Mouse (Mus musculus) myocyte (in vitro differentiated cells): ENCODE measurements around the gene Rcor2. TPM values are rescaled to one million over a fixed set of nuclear protein-coding genes. Genes with fewer than 3 reads are reported as not detected.

Experiments used
- H3K27me3 ChIP-seq: one replicate; pipeline ENCODE4 v1.6.1; 2011; ENCODE audit not compliant: control insufficient read depth, insufficient read depth, insufficient read length
- H3K36me3 ChIP-seq: one replicate; pipeline ENCODE4 v1.6.1; 2011; ENCODE audit not compliant: control insufficient read depth, insufficient read depth
- H3K4me2 ChIP-seq: one replicate; pipeline ENCODE4 v1.6.1; 2011; ENCODE audit warnings: low read depth, control low read depth
- H3K4me3 ChIP-seq: one replicate; pipeline ENCODE4 v1.5.1; 2011; ENCODE audit warnings: mild to moderate bottlenecking, control low read depth, moderate library complexity
- H3K79me2 ChIP-seq: one replicate; pipeline ENCODE4 v1.6.1; 2011; ENCODE audit not compliant: control insufficient read depth, insufficient read depth
- H3ac ChIP-seq: one replicate; pipeline ENCODE4 v1.6.1; 2011; ENCODE audit not compliant: control insufficient read depth, insufficient read length
- CEBPB ChIP-seq: IDR thresholded peaks from 2 replicates; pipeline ENCODE4 v1.6.1; 2011; ENCODE audit warnings: mild to moderate bottlenecking, moderate library complexity; ENCODE audit not compliant: poor library complexity, insufficient read depth, severe bottlenecking
- E2F4 ChIP-seq: IDR thresholded peaks from one replicate; pipeline ENCODE4 v1.6.1; 2011; ENCODE audit warnings: mild to moderate bottlenecking, control low read depth, moderate library complexity; ENCODE audit not compliant: insufficient read depth
- MAX ChIP-seq: IDR thresholded peaks from one replicate; pipeline ENCODE4 v1.6.1; 2011; ENCODE audit warnings: low read depth, mild to moderate bottlenecking, control low read depth
- MYOD1 ChIP-seq, 3 experiments: IDR thresholded peaks; one replicate each; pipeline ENCODE4 v1.6.1; 2011; ENCODE audit warnings: control low read depth in 2 of 3, low read depth in 2 of 3, mild to moderate bottlenecking in 2 of 3, moderate library complexity in 1 of 3; ENCODE audit not compliant: insufficient read length in 2 of 3, control insufficient read depth in 1 of 3
- MYOG ChIP-seq, 3 experiments: IDR thresholded peaks; one replicate each; pipeline ENCODE4 v1.6.1; 2011; ENCODE audit warnings: control low read depth in 2 of 3, low read depth in 2 of 3, mild to moderate bottlenecking in 2 of 3; ENCODE audit not compliant: insufficient read length in 2 of 3, control insufficient read depth in 1 of 3, insufficient read depth in 1 of 3
- POLR2A ChIP-seq: IDR thresholded peaks from one replicate; pipeline ENCODE4 v1.6.1; 2011; ENCODE audit warnings: low read depth, mild to moderate bottlenecking, control low read depth, moderate library complexity; ENCODE audit not compliant: insufficient read length
- POLR2AphosphoS2 ChIP-seq: IDR thresholded peaks from one replicate; pipeline ENCODE4 v1.6.1; 2011; ENCODE audit warnings: low read depth, control low read depth; ENCODE audit not compliant: insufficient read length
- REST ChIP-seq: IDR thresholded peaks from one replicate; pipeline ENCODE4 v1.6.1; 2011; ENCODE audit warnings: mild to moderate bottlenecking, control low read depth, moderate library complexity; ENCODE audit not compliant: insufficient read depth, insufficient read length
- SRF ChIP-seq: IDR thresholded peaks from one replicate; pipeline ENCODE4 v1.6.1; 2011; ENCODE audit warnings: low read depth; ENCODE audit not compliant: control insufficient read depth, insufficient read length
- TCF12 ChIP-seq: IDR thresholded peaks from one replicate; pipeline ENCODE4 v1.6.1; 2011; ENCODE audit warnings: mild to moderate bottlenecking, control low read depth; ENCODE audit not compliant: poor library complexity, insufficient read depth, severe bottlenecking
- TCF3 ChIP-seq: IDR thresholded peaks from one replicate; pipeline ENCODE4 v1.6.1; 2011; ENCODE audit warnings: low read depth, control low read depth; ENCODE audit not compliant: insufficient read length
- USF1 ChIP-seq: IDR thresholded peaks from one replicate; pipeline ENCODE4 v1.6.1; 2011; ENCODE audit warnings: low read depth, mild to moderate bottlenecking, control low read depth, moderate library complexity
- polyA plus RNA-seq: library from polyadenylated mRNA; unstranded; fragments of >200 nt; fragmentation: generic; extraction: Trizol; gene quantifications from one replicate; pipeline ENCODE4 v1.2.1, GENCODE M21; 2012; ENCODE audit warnings: missing spikeins

The Rcor2 gene
- polyA plus RNA-seq, 1 experiment: 34.1 TPM

DNA sequence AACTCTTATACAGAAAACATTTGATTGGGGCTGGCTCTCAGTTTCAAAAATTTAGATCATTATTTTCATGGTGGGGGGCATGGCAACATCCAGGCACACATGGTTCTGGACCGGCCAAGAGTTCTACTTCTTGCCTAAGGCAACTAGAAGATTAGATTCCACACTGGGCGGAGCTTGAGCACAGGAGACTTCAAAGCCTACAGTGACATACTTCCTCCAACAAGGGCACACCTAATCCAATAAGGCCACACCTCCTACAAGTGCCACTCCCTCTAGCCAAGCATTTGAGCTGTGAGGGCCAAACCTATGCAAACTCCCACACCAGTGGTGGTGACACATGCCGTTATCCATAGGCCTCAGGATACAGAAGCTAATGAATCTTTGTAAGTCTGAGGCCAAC, 21.1 kb upstream of the Rcor2 start:
- no peak overlapping the region for H3K4me2 ChIP-seq
- no peak for TF ChIP-seq POLR2AphosphoS2
- no peaks in the 10 kb centered on the region for H3K27me3 ChIP-seq
- H3K36me3 ChIP-seq: no peaks in the 10 kb centered on the region
- H3K4me3 ChIP-seq: no peak overlapping the region
- H3K79me2 ChIP-seq: no peaks in the 10 kb centered on the region
- H3ac ChIP-seq: no peak overlapping the region

GRCm38 (mm10) chr19:7257881-7258280, 9.2 kb upstream of the Rcor2 start:
- Histone ChIP-seq H3K4me2 (no peak overlapping the region), H3K27me3 (no peaks in the 10 kb centered on the region), H3K4me3 (no peak overlapping the region), H3ac (no peak overlapping the region), H3K36me3 (no peaks in the 10 kb centered on the region), H3K79me2 (no peaks in the 10 kb centered on the region)
- no peak for TF ChIP-seq REST
- no peak for TF ChIP-seq TCF3
- no peak for TF ChIP-seq POLR2AphosphoS2
- no peak for TF ChIP-seq TCF12
- no peak for TF ChIP-seq MYOG (IDR thresholded peaks at IDR 0.05; ENCODE audit: control insufficient read depth in 1 of 3, insufficient read depth in 1 of 3, insufficient read length in 2 of 3, low read depth in 2 of 3)
- no peak for TF ChIP-seq E2F4
- no peak for TF ChIP-seq CEBPB
- TF ChIP-seq MYOD1 (IDR thresholded peaks at IDR 0.05; ENCODE audit: control insufficient read depth in 1 of 3, insufficient read length in 2 of 3, low read depth in 2 of 3): no peak
- no peak for TF ChIP-seq POLR2A
- no peak for TF ChIP-seq MAX
- TF ChIP-seq USF1: no peak
- TF ChIP-seq SRF: no peak

DNA sequence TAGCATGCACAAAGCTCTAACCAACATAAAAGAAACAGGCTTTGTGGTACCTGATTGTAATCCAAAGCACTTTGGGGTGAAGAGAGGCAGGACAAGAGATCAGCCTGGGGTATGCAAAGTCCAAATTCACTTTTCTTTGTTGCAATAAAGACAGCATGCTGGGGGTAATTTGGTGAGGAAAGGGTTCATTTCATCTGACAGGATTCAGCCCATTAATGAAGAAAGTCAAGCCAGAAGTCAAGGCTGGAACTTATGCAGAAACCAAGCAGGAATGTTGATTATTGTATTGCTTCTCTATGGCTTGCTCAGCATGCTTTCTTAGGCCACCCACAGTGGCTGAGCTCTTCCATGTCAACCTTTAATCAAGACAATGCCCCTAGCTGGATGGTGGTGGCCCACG, 5.6 kb upstream of the Rcor2 start:
- H3K36me3 ChIP-seq: no peaks in the 10 kb centered on the region
- H3K4me2 ChIP-seq: no peak overlapping the region
- H3K4me3 ChIP-seq: no peak overlapping the region
- no peaks in the 10 kb centered on the region for H3K79me2 ChIP-seq
- no peak overlapping the region for H3ac ChIP-seq
- no peak for TF ChIP-seq POLR2AphosphoS2
- no peak for TF ChIP-seq MYOG (IDR thresholded peaks at IDR 0.05; ENCODE audit: control insufficient read depth in 1 of 3, insufficient read depth in 1 of 3, insufficient read length in 2 of 3, low read depth in 2 of 3)
- TF ChIP-seq SRF: no peak
- TF ChIP-seq MYOD1 (IDR thresholded peaks at IDR 0.05; ENCODE audit: control insufficient read depth in 1 of 3, insufficient read length in 2 of 3, low read depth in 2 of 3): no peak
- no peak for TF ChIP-seq TCF12
- TF ChIP-seq CEBPB: no peak
- no peak for TF ChIP-seq E2F4
- no peak for TF ChIP-seq POLR2A
- no peak for TF ChIP-seq REST
- TF ChIP-seq MAX: no peak
- TF ChIP-seq USF1: no peak
- no peak for TF ChIP-seq TCF3
- no peaks in the 10 kb centered on the region for H3K27me3 ChIP-seq

DNA sequence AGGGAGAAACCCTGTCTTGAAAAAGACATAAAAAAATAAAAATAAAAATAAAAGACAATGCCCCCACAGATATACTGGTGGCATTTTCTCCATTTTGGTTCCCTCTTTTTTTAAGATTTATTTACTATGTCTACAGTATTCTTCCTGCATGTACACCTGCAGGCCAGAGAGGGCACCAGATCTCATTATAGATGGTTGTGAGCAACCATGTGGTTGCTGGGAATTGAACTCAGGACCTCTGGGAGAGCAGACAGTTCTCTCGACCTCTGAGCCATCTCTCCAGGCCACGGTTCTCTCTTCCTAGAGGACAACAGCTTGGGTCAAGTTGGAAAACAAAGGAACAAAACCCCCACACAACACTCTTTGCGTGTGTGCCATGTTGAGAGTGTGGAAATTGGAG, 5.2 kb upstream of the Rcor2 start:
- Histone ChIP-seq H3K4me3 (no peak overlapping the region), H3K79me2 (no peaks in the 10 kb centered on the region), H3K4me2 (no peak overlapping the region), H3K36me3 (no peaks in the 10 kb centered on the region), H3ac (no peak overlapping the region), H3K27me3 (no peaks in the 10 kb centered on the region)
- TF ChIP-seq MAX: no peak
- TF ChIP-seq SRF: no peak
- TF ChIP-seq REST: no peak
- TF ChIP-seq USF1: no peak
- TF ChIP-seq MYOG (IDR thresholded peaks at IDR 0.05; ENCODE audit: control insufficient read depth in 1 of 3, insufficient read depth in 1 of 3, insufficient read length in 2 of 3, low read depth in 2 of 3): no peak
- TF ChIP-seq MYOD1 (IDR thresholded peaks at IDR 0.05; ENCODE audit: control insufficient read depth in 1 of 3, insufficient read length in 2 of 3, low read depth in 2 of 3): no peak
- no peak for TF ChIP-seq E2F4
- no peak for TF ChIP-seq POLR2AphosphoS2
- TF ChIP-seq CEBPB: no peak

- Histone ChIP-seq H3ac (no peak overlapping the region), H3K36me3 (no peaks in the 10 kb centered on the region), H3K4me2 (no peak overlapping the region), H3K4me3 (no peak overlapping the region), H3K27me3 (no peaks in the 10 kb centered on the region), H3K79me2 (no peaks in the 10 kb centered on the region)
- TF ChIP-seq USF1: no peak
- no peak for TF ChIP-seq TCF3
- TF ChIP-seq MAX: no peak
- TF ChIP-seq POLR2AphosphoS2: no peak
- TF ChIP-seq POLR2A: no peak
- TF ChIP-seq E2F4: no peak
- TF ChIP-seq CEBPB: no peak
- TF ChIP-seq SRF: no peak
- TF ChIP-seq MYOD1 (IDR thresholded peaks at IDR 0.05; ENCODE audit: control insufficient read depth in 1 of 3, insufficient read length in 2 of 3, low read depth in 2 of 3): no peak
- TF ChIP-seq TCF12: no peak
- TF ChIP-seq MYOG (IDR thresholded peaks at IDR 0.05; ENCODE audit: control insufficient read depth in 1 of 3, insufficient read depth in 1 of 3, insufficient read length in 2 of 3, low read depth in 2 of 3): no peak
- TF ChIP-seq REST: no peak
These were observed 4.5 kb upstream of the Rcor2 start for GRCm38 (mm10) chr19:7262592-7262991.
